Mouse (Mus musculus) heart, adult 2 months (tissue): ENCODE measurements around the gene Col25a1.

Experiments used
- CTCF ChIP-seq: fragments of 200-600 bp; IDR thresholded peaks from 2 replicates; pipeline ENCODE4 v1.8.1; 2022; ENCODE audit warnings: antibody characterized with exemption, mild to moderate bottlenecking, moderate library complexity
- EP300 ChIP-seq: fragments of 200-500 bp; IDR thresholded peaks from 2 replicates; pipeline ENCODE4 v1.6.1; 2011; ENCODE audit warnings: low read depth, low read length, control low read depth; ENCODE audit not compliant: insufficient read depth
- POLR2A ChIP-seq: fragments of 200-500 bp; IDR thresholded peaks from 2 replicates; pipeline ENCODE4 v1.6.1; 2011; ENCODE audit warnings: mild to moderate bottlenecking, low read depth, low read length, control low read depth; ENCODE audit not compliant: insufficient read depth

- no peak for TF ChIP-seq POLR2A
- no peak for TF ChIP-seq CTCF
- TF ChIP-seq EP300: no peak
Observed at GRCm38 (mm10) chr3:130389261-130389975, 258.1 kb downstream of the Col25a1 start.
